Mouse (Mus musculus) lung, adult 2 months (tissue): ENCODE measurements at regions not wholly inside any gene's neighbourhood (a gene's known extent, or its start where the extent isn't known, plus 50 kb on each side); places are given as distances from the start of the nearest gene placed in this dataset.

Source experiments
- CTCF ChIP-seq: fragments of 200-500 bp; IDR thresholded peaks from 2 replicates; pipeline ENCODE4 v1.5.1; 2011; ENCODE audit warnings: mild to moderate bottlenecking, low read length, control low read depth; ENCODE audit not compliant: insufficient read depth
- POLR2A ChIP-seq: fragments of 200-500 bp; IDR thresholded peaks from 2 replicates; pipeline ENCODE4 v1.6.1; 2011; ENCODE audit warnings: low read depth, mild to moderate bottlenecking, control low read depth, low read length, borderline replicate concordance; ENCODE audit errors: extremely low read depth

DNA sequence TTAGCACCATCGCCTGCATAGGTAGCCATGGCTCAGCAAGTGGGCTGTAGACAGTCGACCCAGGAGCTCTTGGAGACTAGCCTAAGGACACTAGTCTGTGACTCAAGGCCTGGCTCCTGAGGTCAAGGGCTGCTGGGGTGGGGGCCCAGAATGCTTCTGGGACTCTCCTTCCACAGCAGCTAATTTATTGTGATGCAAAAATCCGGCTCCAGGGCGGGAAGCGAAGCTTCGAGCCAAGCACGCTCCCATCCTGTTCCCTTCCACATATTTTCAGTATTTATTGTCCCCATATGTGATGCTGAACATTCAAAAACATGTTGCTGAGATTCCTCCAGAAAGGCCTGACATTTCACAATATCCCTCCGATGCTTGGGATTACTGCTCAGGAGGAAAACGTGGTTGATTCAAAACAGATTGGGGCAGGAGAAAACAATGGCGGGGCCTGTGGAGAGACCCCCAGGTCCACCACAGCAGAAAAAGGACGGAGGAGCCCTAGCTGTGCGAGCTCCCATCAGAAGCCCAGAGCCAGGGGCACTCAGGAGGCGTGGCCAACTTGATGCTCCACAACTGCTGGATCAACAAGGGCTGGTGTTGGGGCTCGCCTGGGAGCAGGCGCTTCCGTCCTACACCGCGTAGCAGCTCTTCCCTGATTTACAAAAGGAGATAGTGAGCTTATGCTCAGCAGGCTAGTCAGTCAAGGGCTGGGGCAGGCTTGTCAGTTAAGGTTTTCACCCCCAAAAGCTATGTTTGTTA is 73.4 kb downstream of the Inhbb start:
- TF ChIP-seq CTCF (no peak), POLR2A (no peak)
